Mouse (Mus musculus) forebrain, postnatal 0 days (tissue): ENCODE data around the gene Nt5c2. TPM values are rescaled to one million over a fixed set of nuclear protein-coding genes. Genes with fewer than 3 reads are reported as not detected.
A peak's percentile ranks its signal among the peaks of the same experiment; 100 is the strongest.

ENCODE experiments used
- ATAC-seq: fragments of 200-750 bp; cut with Nextera tagmentation; 2 replicates; pipeline ENCODE4 v1.8.0; 2017; ENCODE audit warnings: mild to moderate bottlenecking, moderate library complexity
- DNase-seq: peaks from one replicate; pipeline ENCODE4 v3.0.0-alpha.2; 2015
- H3K27ac ChIP-seq: fragments of 300-500 bp; sonication (generic); 2 replicates; pipeline ENCODE4 v1.5.1; 2014; ENCODE audit warnings: low read depth, mild to moderate bottlenecking, antibody characterized with exemption, low read length, moderate library complexity, mixed read lengths
- H3K27me3 ChIP-seq: fragments of 300-500 bp; sonication (generic); 2 replicates; pipeline ENCODE4 v1.6.1; 2014; ENCODE audit warnings: mild to moderate bottlenecking, low read length, mixed read lengths; ENCODE audit not compliant: insufficient read depth
- H3K36me3 ChIP-seq: fragments of 300-500 bp; sonication (generic); 2 replicates; pipeline ENCODE4 v1.6.1; 2014; ENCODE audit warnings: mild to moderate bottlenecking, moderate library complexity; ENCODE audit not compliant: insufficient read depth
- H3K4me1 ChIP-seq: fragments of 300-500 bp; sonication (generic); 2 replicates; pipeline ENCODE4 v1.6.1; 2014; ENCODE audit warnings: antibody characterized with exemption; ENCODE audit not compliant: insufficient read depth
- H3K4me2 ChIP-seq: fragments of 300-500 bp; sonication (generic); 2 replicates; pipeline ENCODE4 v1.6.1; 2014; ENCODE audit warnings: low read depth, mild to moderate bottlenecking, moderate library complexity
- H3K4me3 ChIP-seq: fragments of 300-500 bp; sonication (generic); 2 replicates; pipeline ENCODE4 v1.5.1; 2014; ENCODE audit warnings: low read depth, low read length, mixed read lengths
- H3K9ac ChIP-seq: fragments of 300-500 bp; sonication (generic); 2 replicates; pipeline ENCODE4 v1.6.1; 2014; ENCODE audit warnings: mild to moderate bottlenecking
- H3K9me3 ChIP-seq: fragments of 300-500 bp; sonication (generic); 2 replicates; pipeline ENCODE4 v1.6.1; 2016; ENCODE audit warnings: low read length
- CTCF ChIP-seq: sonication (generic); IDR thresholded peaks from 2 replicates; pipeline ENCODE4 v1.5.1; 2016; ENCODE audit warnings: antibody characterized with exemption, control low read depth, low read depth
- WGBS: fragments of 180-500 bp; shearing (Covaris S2); extraction: QIAGEN DNeasy Blood & Tissue Kit; methylation state at CpG from one replicate; pipeline ENCODE4 v1.1.7; 2014; 5-methylcytosine and 5-hydroxymethylcytosine counted together
- polyA plus RNA-seq: library from polyadenylated mRNA; unstranded; fragments of >200 nt; fragmentation: Nextera tagmentation; extraction: Ambion mirVana; gene quantifications from 2 replicates; pipeline ENCODE4 v1.2.1, GENCODE M21; 2015
- total RNA-seq: library from RNA; depleted of rRNA; stranded (reverse); fragments of >200 nt; gene quantifications from 2 replicates; pipeline ENCODE4 v1.2.3, GENCODE M21; 2014

Gene Nt5c2
- total and polyA plus RNA-seq, 2 experiments from 2014 or later: 69.5 to 80.4 TPM

GRCm38 (mm10) chr19:47031770-47032169 is 16.8 kb upstream of the Nt5c2 start:
- peak; percentile 54 for DNase-seq
- Histone ChIP-seq H3K4me2 (no peak overlapping the region), H3K9me3 (no peaks in the 10 kb centered on the region), H3K4me3 (no peak overlapping the region), H3K4me1 (no peaks in the 10 kb centered on the region), H3K9ac (no peak overlapping the region), H3K27me3 (no peaks in the 10 kb centered on the region), H3K36me3 (peaks cover 30% of the 10 kb centered on the region), H3K27ac (no peak overlapping the region)
- no peak for TF ChIP-seq CTCF
- no peak for ATAC-seq
- 76% methylated on average over 6 of the region's 6 CpGs for WGBS

GRCm38 (mm10) chr19:47029796-47030195 is 14.8 kb upstream of the Nt5c2 start:
- WGBS: 68% methylated on average over 9 of the region's 9 CpGs
- ATAC-seq (no peak), DNase-seq (no peak)
- H3K4me3 ChIP-seq: no peak overlapping the region
- H3K9ac ChIP-seq: no peak overlapping the region
- no peaks in the 10 kb centered on the region for H3K9me3 ChIP-seq
- H3K27ac ChIP-seq: no peak overlapping the region
- no peaks in the 10 kb centered on the region for H3K4me1 ChIP-seq
- no peak for TF ChIP-seq CTCF
- H3K4me2 ChIP-seq: no peak overlapping the region
- no peaks in the 10 kb centered on the region for H3K27me3 ChIP-seq
- peaks cover 28% of the 10 kb centered on the region for H3K36me3 ChIP-seq

- no peak for DNase-seq
- Histone ChIP-seq H3K4me2 (no peak overlapping the region), H3K36me3 (peaks cover 41% of the 10 kb centered on the region), H3K27ac (no peak overlapping the region), H3K4me1 (no peaks in the 10 kb centered on the region), H3K27me3 (no peaks in the 10 kb centered on the region), H3K4me3 (no peak overlapping the region), H3K9ac (no peak overlapping the region), H3K9me3 (no peaks in the 10 kb centered on the region)
- 86% methylated on average over 4 of the region's 4 CpGs for WGBS
- no peak for ATAC-seq
- no peak for TF ChIP-seq CTCF
These were observed 11.6 kb upstream of the Nt5c2 start for GRCm38 (mm10) chr19:47026513-47026912.

- H3K27ac ChIP-seq: no peak overlapping the region
- H3K9ac ChIP-seq: no peak overlapping the region
- H3K9me3 ChIP-seq: no peaks in the 10 kb centered on the region
- H3K36me3 ChIP-seq: peaks cover 46% of the 10 kb centered on the region
- no peak overlapping the region for H3K4me2 ChIP-seq
- H3K27me3 ChIP-seq: no peaks in the 10 kb centered on the region
- DNase-seq (no peak), ATAC-seq (no peak)
- WGBS: 84% methylated on average over 10 of the region's 10 CpGs
- no peak overlapping the region for H3K4me3 ChIP-seq
- H3K4me1 ChIP-seq: no peaks in the 10 kb centered on the region
- no peak for TF ChIP-seq CTCF
These were observed 10.0 kb upstream of the Nt5c2 start for GRCm38 (mm10) chr19:47024954-47025353.

GRCm38 (mm10) chr19:47023546-47023945 is 8.6 kb upstream of the Nt5c2 start:
- Histone ChIP-seq H3K9me3 (no peaks in the 10 kb centered on the region), H3K27me3 (no peaks in the 10 kb centered on the region), H3K4me3 (no peak overlapping the region), H3K9ac (no peak overlapping the region), H3K4me2 (no peak overlapping the region), H3K36me3 (peaks cover 46% of the 10 kb centered on the region), H3K27ac (no peak overlapping the region), H3K4me1 (no peaks in the 10 kb centered on the region)
- TF ChIP-seq CTCF: no peak
- DNase-seq (no peak), ATAC-seq (no peak)
- WGBS: 88% methylated on average over 13 of the region's 13 CpGs

- Histone ChIP-seq H3K4me2 (no peak overlapping the region), H3K27ac (no peak overlapping the region), H3K9ac (no peak overlapping the region), H3K4me1 (0 out of 2 replicates have a peak, but pooled peaks cover 4% of the 10 kb centered on the region), H3K36me3 (peaks cover 46% of the 10 kb centered on the region), H3K4me3 (no peak overlapping the region), H3K9me3 (no peaks in the 10 kb centered on the region), H3K27me3 (no peaks in the 10 kb centered on the region)
- WGBS: 90% methylated on average over 4 of the region's 4 CpGs
- TF ChIP-seq CTCF: no peak
- DNase-seq (no peak), ATAC-seq (no peak)
These were observed 7.8 kb upstream of the Nt5c2 start for GRCm38 (mm10) chr19:47022709-47023108.

- H3K27ac ChIP-seq: no peak overlapping the region
- peak overlapping the region; percentile 88 for H3K4me3 ChIP-seq
- no peak for TF ChIP-seq CTCF
- 21% methylated on average over 6 of the region's 6 CpGs for WGBS
- peak overlapping the region; percentile 22; the same call in 1 of the 2 replicates for H3K9ac ChIP-seq
- DNase-seq (no peak), ATAC-seq (no peak)
- H3K27me3 ChIP-seq: no peaks in the 10 kb centered on the region
- no peaks in the 10 kb centered on the region for H3K9me3 ChIP-seq
- 0 out of 2 replicates have a peak, but pooled peaks cover 4% of the 10 kb centered on the region for H3K4me1 ChIP-seq
- H3K36me3 ChIP-seq: peaks cover 31% of the 10 kb centered on the region
- H3K4me2 ChIP-seq: peak overlapping the region; percentile 66
These were observed 4.4 kb upstream of the Nt5c2 start for GRCm38 (mm10) chr19:47019326-47019725.

GRCm38 (mm10) chr19:47018330-47018729 is 3.4 kb upstream of the Nt5c2 start:
- 14% methylated on average over 2 of the region's 2 CpGs for WGBS
- no peaks in the 10 kb centered on the region for H3K27me3 ChIP-seq

More at GRCm38 (mm10) chr19:47018330-47018729, 3.4 kb upstream of the Nt5c2 start:
- Histone ChIP-seq H3K4me2 (peak overlapping the region; percentile 66), H3K9ac (peak overlapping the region; percentile 96), H3K27ac (0 out of 2 replicates have a peak overlapping the region, but pooled peaks have one; percentile 73), H3K4me1 (0 out of 2 replicates have a peak, but pooled peaks cover 4% of the 10 kb centered on the region), H3K36me3 (peaks cover 23% of the 10 kb centered on the region), H3K4me3 (peak overlapping the region; percentile 88), H3K9me3 (no peaks in the 10 kb centered on the region)
- ATAC-seq (no peak), DNase-seq (no peak)
- TF ChIP-seq CTCF: no peak
